Mouse (Mus musculus): ENCODE data around the gene Elovl2. TPM values are rescaled to one million over a fixed set of nuclear protein-coding genes. Genes with fewer than 3 reads are reported as not detected.
"Not testable (repeated sequence)": the region's sequence is repeated elsewhere in the genome, so short reads cannot be mapped to it uniquely, and the experiment has no call there.

Elovl2 gene
- total and polyA plus RNA-seq, 2 experiments from 2014 or later, result 0.23 TPM; not detected in 1

- Histone ChIP-seq H3K4me3 (ENCODE audit: low read depth, low read length) (no peak overlapping the region), H3K36me3 (replicated peaks; ENCODE audit: control insufficient read depth, insufficient read depth, low read length) (no peaks in the 10 kb centered on the region), H3K9me3 (replicated peaks; ENCODE audit: control insufficient read depth, low read length) (no peaks in the 10 kb centered on the region), H3K4me2 (ENCODE audit: low read depth, low read length) (no peak overlapping the region), H3K9ac (replicated peaks; ENCODE audit: low read depth, low read length) (no peak overlapping the region), H3K27ac (ENCODE audit: low read depth) (no peak overlapping the region), H3K27me3 (ENCODE audit: control insufficient read depth, insufficient read depth, low read length) (no peaks in the 10 kb centered on the region), H3K4me1 (ENCODE audit: control insufficient read depth, insufficient read depth) (no peaks in the 10 kb centered on the region)
- WGBS, result 83% methylated on average over 5 of the region's 5 CpGs
- ATAC-seq (ENCODE audit: insufficient read depth, low read depth) (no peak), DNase-seq (ENCODE audit: low spot score) (no peak)
- no peak for TF ChIP-seq EP300 (IDR thresholded peaks at IDR 0.05; ENCODE audit: low read depth)
- no peak for TF ChIP-seq CTCF (IDR thresholded peaks at IDR 0.05; ENCODE audit: low read depth)
Observed at GRCm38 (mm10) chr13:41206241-41206640, 14.0 kb downstream of the Elovl2 start.

DNA sequence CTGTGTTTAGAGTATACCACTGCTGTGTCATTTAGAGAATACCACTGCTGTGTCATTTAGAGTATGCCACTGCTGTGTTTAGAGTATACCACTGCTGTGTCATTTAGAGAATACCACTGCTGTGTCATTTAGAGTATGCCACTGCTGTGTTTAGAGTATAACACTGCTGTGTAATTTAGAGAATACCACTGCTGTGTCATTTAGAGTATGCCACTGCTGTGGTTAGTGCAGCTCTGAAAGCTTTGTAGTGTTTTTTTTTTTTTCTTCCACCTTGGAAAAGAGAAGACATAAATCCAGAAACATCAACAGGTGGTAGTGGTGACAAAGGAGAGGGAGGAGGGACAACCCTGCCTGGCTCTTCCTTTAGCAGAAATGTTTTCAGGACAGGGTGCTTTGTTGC is 14.6 kb downstream of the Elovl2 start:
- not testable (repeated sequence) for H3K27ac ChIP-seq (ENCODE audit: low read depth); H3K36me3 ChIP-seq (replicated peaks; ENCODE audit: control insufficient read depth, insufficient read depth, low read length); H3K9ac ChIP-seq (replicated peaks; ENCODE audit: low read depth, low read length); H3K9me3 ChIP-seq (replicated peaks; ENCODE audit: control insufficient read depth, low read length); ATAC-seq (ENCODE audit: insufficient read depth, low read depth); DNase-seq (ENCODE audit: low spot score); H3K4me1 ChIP-seq (ENCODE audit: control insufficient read depth, insufficient read depth); H3K4me3 ChIP-seq (ENCODE audit: low read depth, low read length); H3K4me2 ChIP-seq (ENCODE audit: low read depth, low read length); H3K27me3 ChIP-seq (ENCODE audit: control insufficient read depth, insufficient read depth, low read length)

DNA sequence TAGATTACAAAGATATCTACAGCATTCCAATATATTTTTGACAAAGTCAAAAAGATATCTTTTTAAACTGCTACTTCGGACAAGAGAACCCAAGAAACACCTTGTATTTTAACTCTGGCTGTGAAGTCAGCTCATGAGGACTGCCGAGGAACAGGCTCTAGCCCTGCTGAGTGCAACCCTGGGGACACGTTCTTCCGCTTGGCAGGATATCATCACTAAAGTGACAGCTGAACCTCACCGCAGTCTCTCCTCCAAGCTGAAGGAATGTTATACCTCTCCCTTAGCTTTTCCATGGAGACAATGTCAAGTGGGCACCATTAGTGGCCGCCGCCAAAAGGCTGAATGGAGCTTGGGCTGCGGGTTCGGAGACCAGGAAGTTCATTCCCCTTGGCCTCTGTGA is 16.5 kb downstream of the Elovl2 start:
- no peak for DNase-seq (ENCODE audit: low spot score)
- H3K4me2 ChIP-seq (ENCODE audit: low read depth, low read length), result no peak overlapping the region
- no peak overlapping the region for H3K9ac ChIP-seq (replicated peaks; ENCODE audit: low read depth, low read length)
- H3K9me3 ChIP-seq (replicated peaks; ENCODE audit: control insufficient read depth, low read length), result no peaks in the 10 kb centered on the region
- no peak overlapping the region for H3K27ac ChIP-seq (ENCODE audit: low read depth)
- WGBS, result 47% methylated on average over 9 of the region's 9 CpGs
- ATAC-seq (ENCODE audit: insufficient read depth, low read depth), result no peak
- H3K27me3 ChIP-seq (ENCODE audit: control insufficient read depth, insufficient read depth, low read length), result no peaks in the 10 kb centered on the region
- no peaks in the 10 kb centered on the region for H3K4me1 ChIP-seq (ENCODE audit: control insufficient read depth, insufficient read depth)
- no peaks in the 10 kb centered on the region for H3K36me3 ChIP-seq (replicated peaks; ENCODE audit: control insufficient read depth, insufficient read depth, low read length)
- TF ChIP-seq EP300 (IDR thresholded peaks at IDR 0.05; ENCODE audit: low read depth) (no peak), CTCF (IDR thresholded peaks at IDR 0.05; ENCODE audit: low read depth) (no peak)
- no peak overlapping the region for H3K4me3 ChIP-seq (ENCODE audit: low read depth, low read length)

DNA sequence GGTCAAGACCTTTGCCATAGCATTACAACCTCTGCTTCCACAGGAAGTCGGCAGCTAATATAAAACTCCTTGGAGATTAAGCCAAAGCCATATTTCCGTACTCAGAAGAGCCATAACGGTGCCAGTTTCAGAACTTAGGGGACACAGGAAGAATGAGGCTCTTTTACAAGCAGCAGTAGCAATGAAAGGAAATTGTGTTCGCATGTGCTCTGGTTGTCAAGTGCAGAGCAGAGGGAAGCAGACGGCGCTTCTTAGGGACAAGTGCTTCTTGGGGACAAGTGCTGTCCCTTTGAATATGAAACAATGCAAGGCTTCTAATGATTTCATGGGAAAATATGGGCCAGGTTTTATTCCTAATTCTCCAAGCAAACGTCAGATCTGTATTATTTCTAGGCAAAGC is 16.9 kb downstream of the Elovl2 start:
- WGBS, result 58% methylated on average over 7 of the region's 7 CpGs
- no peak overlapping the region for H3K9ac ChIP-seq (replicated peaks; ENCODE audit: low read depth, low read length)
- DNase-seq (ENCODE audit: low spot score), result no peak
- no peaks in the 10 kb centered on the region for H3K27me3 ChIP-seq (ENCODE audit: control insufficient read depth, insufficient read depth, low read length)
- no peak for TF ChIP-seq CTCF (IDR thresholded peaks at IDR 0.05; ENCODE audit: low read depth)
- TF ChIP-seq EP300 (IDR thresholded peaks at IDR 0.05; ENCODE audit: low read depth), result no peak
- no peak for ATAC-seq (ENCODE audit: insufficient read depth, low read depth)
- H3K9me3 ChIP-seq (replicated peaks; ENCODE audit: control insufficient read depth, low read length), result no peaks in the 10 kb centered on the region
- no peak overlapping the region for H3K4me2 ChIP-seq (ENCODE audit: low read depth, low read length)
- H3K4me3 ChIP-seq (ENCODE audit: low read depth, low read length), result no peak overlapping the region
- no peaks in the 10 kb centered on the region for H3K4me1 ChIP-seq (ENCODE audit: control insufficient read depth, insufficient read depth)
- no peaks in the 10 kb centered on the region for H3K36me3 ChIP-seq (replicated peaks; ENCODE audit: control insufficient read depth, insufficient read depth, low read length)
- H3K27ac ChIP-seq (ENCODE audit: low read depth), result no peak overlapping the region

GRCm38 (mm10) chr13:41200861-41201260 is 19.3 kb downstream of the Elovl2 start:
- Histone ChIP-seq H3K36me3 (replicated peaks; ENCODE audit: control insufficient read depth, insufficient read depth, low read length) (no peaks in the 10 kb centered on the region), H3K4me3 (ENCODE audit: low read depth, low read length) (no peak overlapping the region), H3K9ac (replicated peaks; ENCODE audit: low read depth, low read length) (no peak overlapping the region), H3K4me2 (ENCODE audit: low read depth, low read length) (no peak overlapping the region), H3K27me3 (ENCODE audit: control insufficient read depth, insufficient read depth, low read length) (no peaks in the 10 kb centered on the region), H3K4me1 (ENCODE audit: control insufficient read depth, insufficient read depth) (no peaks in the 10 kb centered on the region), H3K9me3 (replicated peaks; ENCODE audit: control insufficient read depth, low read length) (no peaks in the 10 kb centered on the region), H3K27ac (ENCODE audit: low read depth) (no peak overlapping the region)
- 68% methylated on average over 2 of the region's 2 CpGs for WGBS
- no peak for TF ChIP-seq CTCF (IDR thresholded peaks at IDR 0.05; ENCODE audit: low read depth)
- no peak for TF ChIP-seq EP300 (IDR thresholded peaks at IDR 0.05; ENCODE audit: low read depth)
- ATAC-seq (ENCODE audit: insufficient read depth, low read depth) (no peak), DNase-seq (ENCODE audit: low spot score) (no peak)

DNA sequence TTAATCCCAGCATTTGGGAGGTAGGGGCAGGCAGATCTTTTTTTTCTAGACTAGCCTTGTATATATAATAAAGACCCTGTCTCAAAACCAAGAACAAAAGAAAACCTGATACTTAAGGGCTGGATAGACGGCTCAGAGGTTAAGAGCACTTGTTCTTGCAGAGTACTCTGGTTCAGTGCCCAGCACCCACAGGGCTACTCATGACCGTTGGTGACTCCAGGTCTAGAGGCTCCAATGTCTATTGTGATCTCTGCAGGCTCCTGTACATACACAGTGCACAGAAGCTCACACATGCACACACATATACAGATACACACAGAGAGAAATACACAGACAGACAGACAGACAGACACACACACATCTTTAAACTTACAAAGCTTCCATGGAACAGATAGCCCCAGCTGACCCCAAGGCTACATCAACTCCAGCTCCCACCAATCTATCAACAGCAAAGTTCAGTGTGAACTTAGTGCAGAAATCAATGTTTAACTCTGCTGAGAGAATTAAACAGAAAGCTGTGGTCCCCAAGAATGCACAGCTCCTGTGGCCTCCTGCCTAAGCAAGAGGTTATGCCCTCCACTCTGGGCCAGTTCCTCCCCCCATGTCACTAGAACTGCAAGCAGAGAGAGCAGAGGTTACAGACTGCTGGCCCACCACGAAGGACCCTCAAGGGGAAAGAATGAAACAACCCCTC is 24.4 kb downstream of the Elovl2 start:
- Histone ChIP-seq H3K27me3 (ENCODE audit: control insufficient read depth, insufficient read depth, low read length) (no peaks in the 10 kb centered on the region), H3K9me3 (replicated peaks; ENCODE audit: control insufficient read depth, low read length) (no peaks in the 10 kb centered on the region), H3K36me3 (replicated peaks; ENCODE audit: control insufficient read depth, insufficient read depth, low read length) (no peaks in the 10 kb centered on the region), H3K27ac (ENCODE audit: low read depth) (no peak overlapping the region), H3K4me3 (ENCODE audit: low read depth, low read length) (no peak overlapping the region), H3K4me2 (ENCODE audit: low read depth, low read length) (no peak overlapping the region), H3K9ac (replicated peaks; ENCODE audit: low read depth, low read length) (no peak overlapping the region), H3K4me1 (ENCODE audit: control insufficient read depth, insufficient read depth) (no peaks in the 10 kb centered on the region)
- DNase-seq (ENCODE audit: low spot score) (no peak), ATAC-seq (ENCODE audit: insufficient read depth, low read depth) (no peak)
- 65% methylated on average over 3 of the region's 3 CpGs for WGBS
- no peak for TF ChIP-seq CTCF (IDR thresholded peaks at IDR 0.05; ENCODE audit: low read depth)
- TF ChIP-seq EP300 (IDR thresholded peaks at IDR 0.05; ENCODE audit: low read depth), result no peak
